Mouse (Mus musculus) lung, embryonic 14.5 days (tissue): Measurements from ENCODE around the gene 4933402N03Rik. TPM values are rescaled to one million over a fixed set of nuclear protein-coding genes. Genes with fewer than 3 reads are reported as not detected.

Experiments
- ATAC-seq: fragments of 200-750 bp; cut with Nextera tagmentation; 2 replicates; pipeline ENCODE4 v1.8.0; 2017; ENCODE audit warnings: mild to moderate bottlenecking, moderate TSS enrichment, moderate library complexity; ENCODE audit not compliant: insufficient read depth
- DNase-seq: peaks from one replicate; pipeline ENCODE4 v3.0.0-alpha.2; 2015
- H3K27ac ChIP-seq: fragments of 300-500 bp; sonication (generic); 2 replicates; pipeline ENCODE4 v1.5.1; 2014; ENCODE audit warnings: low read depth, mild to moderate bottlenecking, moderate library complexity
- H3K27me3 ChIP-seq: fragments of 300-500 bp; sonication (generic); 2 replicates; pipeline ENCODE4 v1.6.1; 2014; ENCODE audit warnings: low read length, control low read depth; ENCODE audit not compliant: insufficient read depth
- H3K36me3 ChIP-seq: fragments of 300-500 bp; sonication (generic); 2 replicates; pipeline ENCODE4 v1.6.1; 2014; ENCODE audit warnings: control low read depth; ENCODE audit not compliant: insufficient read depth
- H3K4me1 ChIP-seq: fragments of 300-500 bp; sonication (generic); 2 replicates; pipeline ENCODE4 v1.6.1; 2014; ENCODE audit warnings: antibody characterized with exemption, control low read depth; ENCODE audit not compliant: insufficient read depth
- H3K4me2 ChIP-seq: fragments of 300-500 bp; sonication (generic); 2 replicates; pipeline ENCODE4 v1.6.1; 2014; ENCODE audit warnings: mild to moderate bottlenecking
- H3K4me3 ChIP-seq: fragments of 300-500 bp; sonication (generic); 2 replicates; pipeline ENCODE4 v1.5.1; 2014; ENCODE audit warnings: low read depth, low read length
- H3K9ac ChIP-seq: fragments of 300-500 bp; sonication (generic); 2 replicates; pipeline ENCODE4 v1.6.1; 2014
- H3K9me3 ChIP-seq: fragments of 300-500 bp; sonication (generic); 2 replicates; pipeline ENCODE4 v1.6.1; 2016; ENCODE audit warnings: low read depth, low read length, control low read depth
- CTCF ChIP-seq: IDR thresholded peaks from 2 replicates; pipeline ENCODE4 v1.5.1; 2016; ENCODE audit warnings: antibody characterized with exemption, low read depth
- WGBS: fragments of 180-500 bp; shearing (Covaris S2); extraction: QIAGEN DNeasy Blood & Tissue Kit; methylation state at CpG from one replicate; pipeline ENCODE4 v1.1.7; 2014; 5-methylcytosine and 5-hydroxymethylcytosine counted together
- polyA plus RNA-seq: library from polyadenylated mRNA; unstranded; fragments of >200 nt; fragmentation: Nextera tagmentation; extraction: Ambion mirVana; gene quantifications from 2 replicates; pipeline ENCODE4 v1.2.1, GENCODE M21; 2014

Gene 4933402N03Rik
- polyA plus RNA-seq, 1 experiment from 2014 or later = not detected

- no peak overlapping the region for H3K4me3 ChIP-seq
- 28% methylated on average over 6 of the region's 6 CpGs for WGBS
- ATAC-seq (peak; percentile 58), DNase-seq (peak; percentile 69)
- no peak overlapping the region for H3K9ac ChIP-seq
- H3K27me3 ChIP-seq = no peaks in the 10 kb centered on the region
- H3K4me1 ChIP-seq = no peaks in the 10 kb centered on the region
- TF ChIP-seq CTCF = no peak
- no peaks in the 10 kb centered on the region for H3K9me3 ChIP-seq
- no peak overlapping the region for H3K27ac ChIP-seq
- H3K36me3 ChIP-seq = no peaks in the 10 kb centered on the region
- H3K4me2 ChIP-seq = no peak overlapping the region
Observed at GRCm38 (mm10) chr7:131113676-131114075, 32.4 kb downstream of the 4933402N03Rik start.

- Histone ChIP-seq H3K9me3 (no peaks in the 10 kb centered on the region), H3K27me3 (no peaks in the 10 kb centered on the region), H3K4me1 (no peaks in the 10 kb centered on the region), H3K4me3 (no peak overlapping the region), H3K9ac (no peak overlapping the region), H3K4me2 (no peak overlapping the region), H3K36me3 (no peaks in the 10 kb centered on the region), H3K27ac (no peak overlapping the region)
- DNase-seq (peak; percentile 86), ATAC-seq (no peak)
- TF ChIP-seq CTCF = peak; percentile 84
- 19% methylated on average over 3 of the region's 3 CpGs for WGBS
Observed at GRCm38 (mm10) chr7:131112486-131112885, 33.6 kb downstream of the 4933402N03Rik start.

Other genes with a start within 250 kb of the 4933402N03Rik start
- 25.8 and 30.0 TPM in 2 replicates for gene Htra1, start 210.2 kb downstream of the 4933402N03Rik start, polyA plus RNA-seq
- not detected in 2 replicates for gene Dmbt1, start 114.3 kb downstream of the 4933402N03Rik start, polyA plus RNA-seq
- 0.04 TPM in 1 of 2 replicates, not detected in the other for gene 5430419D17Rik, start 28.1 kb upstream of the 4933402N03Rik start, polyA plus RNA-seq
- gene Cuzd1, start 176.0 kb upstream of the 4933402N03Rik start, polyA plus RNA-seq = not detected in 2 replicates
- not detected in 2 replicates for gene Fam24b, start 183.2 kb upstream of the 4933402N03Rik start, polyA plus RNA-seq
- gene Fam24a, start 187.6 kb upstream of the 4933402N03Rik start, polyA plus RNA-seq = not detected in 2 replicates
- gene 2310057M21Rik, start 216.4 kb upstream of the 4933402N03Rik start, polyA plus RNA-seq = 20.0 and 24.3 TPM in 2 replicates
- gene Pstk, start 224.8 kb upstream of the 4933402N03Rik start, polyA plus RNA-seq = 63.8 and 66.7 TPM in 2 replicates